Mouse (Mus musculus): ENCODE measurements at regions not wholly inside any gene's neighbourhood (a gene's known extent, or its start where the extent isn't known, plus 50 kb on each side); places are given as distances from the start of the nearest gene placed in this dataset.
A peak's percentile ranks its signal among the peaks of the same experiment; 100 is the strongest.

DNA sequence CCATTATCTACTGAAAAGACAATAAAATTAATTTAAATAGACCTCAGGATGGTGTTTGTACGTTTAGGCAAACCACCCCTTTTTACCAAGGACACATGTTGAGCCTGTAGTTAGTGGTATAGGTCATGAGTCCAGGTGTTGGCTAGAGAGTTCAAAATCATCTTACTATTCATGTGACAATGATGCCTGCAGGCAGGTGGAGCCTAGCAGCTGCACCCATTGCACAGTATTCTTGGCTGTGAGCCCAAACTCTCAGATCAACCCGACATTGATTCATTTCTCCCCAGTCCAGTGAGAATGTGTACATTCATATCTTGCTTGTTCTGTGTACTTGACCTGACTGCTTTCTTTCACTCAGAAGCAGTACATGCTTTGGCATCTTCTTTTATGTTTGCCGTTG is 1677.4 kb upstream of the Gm7489 start:
- 51% methylated on average over 3 of the region's 3 CpGs for WGBS
- TF ChIP-seq EP300 (IDR thresholded peaks at IDR 0.05; ENCODE audit: low read depth) = no peak
- H3K27me3 ChIP-seq (ENCODE audit: control insufficient read depth, insufficient read depth, low read length) = no peaks in the 10 kb centered on the region
- no peak for DNase-seq (ENCODE audit: low spot score)
- ATAC-seq (ENCODE audit: insufficient read depth, low read depth) = no peak
- no peaks in the 10 kb centered on the region for H3K9me3 ChIP-seq (replicated peaks; ENCODE audit: control insufficient read depth, low read length)
- no peak overlapping the region for H3K4me3 ChIP-seq (ENCODE audit: low read depth, low read length)
- no peak overlapping the region for H3K27ac ChIP-seq (ENCODE audit: low read depth)
- no peak overlapping the region for H3K9ac ChIP-seq (replicated peaks; ENCODE audit: low read depth, low read length)
- H3K36me3 ChIP-seq (replicated peaks; ENCODE audit: control insufficient read depth, insufficient read depth, low read length) = no peaks in the 10 kb centered on the region
- H3K4me2 ChIP-seq (ENCODE audit: low read depth, low read length) = no peak overlapping the region
- H3K4me1 ChIP-seq (ENCODE audit: control insufficient read depth, insufficient read depth) = no peaks in the 10 kb centered on the region

DNA sequence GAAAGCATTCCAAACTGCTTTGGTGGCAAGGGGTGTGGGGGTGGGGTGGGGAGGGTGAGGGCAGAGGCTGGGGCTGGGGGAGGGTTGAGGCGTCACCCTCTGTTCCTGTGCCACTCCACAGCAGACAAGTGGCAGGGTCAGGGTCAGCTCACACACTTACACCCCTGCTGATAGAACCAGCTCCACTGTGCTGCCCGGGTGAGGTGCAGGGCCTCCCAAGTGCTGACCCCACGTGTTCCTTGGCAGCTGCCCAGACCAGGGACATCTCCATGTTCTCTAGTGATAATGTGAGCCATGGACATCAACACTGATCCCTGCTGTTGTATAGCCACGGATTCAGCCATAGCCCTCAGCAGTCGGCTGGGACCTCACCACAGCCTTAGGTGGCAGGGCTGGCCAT is 1652.3 kb upstream of the Gm7489 start:
- ATAC-seq (ENCODE audit: insufficient read depth, low read depth) (no peak), DNase-seq (ENCODE audit: low spot score) (no peak)
- TF ChIP-seq EP300 (IDR thresholded peaks at IDR 0.05; ENCODE audit: low read depth) (no peak), CTCF (IDR thresholded peaks at IDR 0.05; ENCODE audit: low read depth) (no peak)
- Histone ChIP-seq H3K36me3 (replicated peaks; ENCODE audit: control insufficient read depth, insufficient read depth, low read length) (no peaks in the 10 kb centered on the region), H3K4me3 (ENCODE audit: low read depth, low read length) (no peak overlapping the region), H3K9me3 (replicated peaks; ENCODE audit: control insufficient read depth, low read length) (no peaks in the 10 kb centered on the region), H3K4me1 (ENCODE audit: control insufficient read depth, insufficient read depth) (no peaks in the 10 kb centered on the region), H3K9ac (replicated peaks; ENCODE audit: low read depth, low read length) (no peak overlapping the region), H3K4me2 (ENCODE audit: low read depth, low read length) (no peak overlapping the region), H3K27me3 (ENCODE audit: control insufficient read depth, insufficient read depth, low read length) (no peaks in the 10 kb centered on the region), H3K27ac (ENCODE audit: low read depth) (no peak overlapping the region)
- 71% methylated on average over 5 of the region's 5 CpGs for WGBS

DNA sequence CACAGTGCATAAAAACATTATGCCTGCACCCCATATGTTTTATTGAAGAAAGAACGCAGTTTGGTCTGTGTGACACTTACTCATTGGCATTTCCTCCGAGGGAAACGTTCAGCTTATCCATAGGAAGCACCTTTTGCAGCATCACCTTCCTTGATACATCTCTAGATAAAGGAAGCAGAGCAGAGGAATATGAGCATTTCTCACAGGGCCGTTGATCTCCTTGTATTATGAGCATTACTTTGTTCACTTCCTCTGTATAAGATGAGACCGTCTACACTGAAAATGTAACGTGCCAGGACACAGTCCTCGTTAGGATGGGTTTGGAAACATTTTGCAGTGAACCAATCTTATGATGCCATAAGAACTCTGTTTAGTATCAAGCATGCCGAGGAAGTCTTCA is 1648.5 kb upstream of the Gm7489 start:
- no peak for TF ChIP-seq CTCF (IDR thresholded peaks at IDR 0.05; ENCODE audit: low read depth)
- no peak for TF ChIP-seq EP300 (IDR thresholded peaks at IDR 0.05; ENCODE audit: low read depth)
- DNase-seq (ENCODE audit: low spot score) = no peak
- Histone ChIP-seq H3K4me3 (ENCODE audit: low read depth, low read length) (no peak overlapping the region), H3K27me3 (ENCODE audit: control insufficient read depth, insufficient read depth, low read length) (no peaks in the 10 kb centered on the region), H3K27ac (ENCODE audit: low read depth) (peak overlapping the region; percentile 30; the same call in 1 of the 2 replicates), H3K9ac (replicated peaks; ENCODE audit: low read depth, low read length) (no peak overlapping the region), H3K36me3 (replicated peaks; ENCODE audit: control insufficient read depth, insufficient read depth, low read length) (no peaks in the 10 kb centered on the region), H3K4me2 (ENCODE audit: low read depth, low read length) (no peak overlapping the region), H3K4me1 (ENCODE audit: control insufficient read depth, insufficient read depth) (no peaks in the 10 kb centered on the region), H3K9me3 (replicated peaks; ENCODE audit: control insufficient read depth, low read length) (no peaks in the 10 kb centered on the region)
- ATAC-seq (ENCODE audit: insufficient read depth, low read depth) = 0 out of 2 replicates have a peak, but pooled peaks have one; percentile 27
- 40% methylated on average over 8 of the region's 8 CpGs for WGBS

DNA sequence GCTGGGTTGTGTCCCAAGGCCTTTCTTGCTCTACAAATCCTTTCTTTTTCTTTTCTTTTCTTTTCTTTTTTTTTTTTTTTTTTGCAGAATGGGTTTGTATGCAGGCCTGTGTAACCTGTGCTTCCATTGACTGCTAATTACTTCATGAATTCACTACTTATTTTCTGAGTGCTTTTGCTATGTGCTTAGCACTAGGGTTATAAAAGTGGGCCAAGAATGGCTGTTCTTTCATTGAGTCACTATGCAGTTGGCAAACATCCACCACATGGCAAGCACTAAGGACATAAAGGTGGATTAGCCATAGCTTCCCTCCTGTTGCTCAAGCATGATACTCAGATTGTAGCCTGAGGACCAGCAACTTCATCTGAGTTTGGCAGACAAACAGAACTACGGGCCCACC is 1641.8 kb upstream of the Gm7489 start:
- Histone ChIP-seq H3K36me3 (replicated peaks; ENCODE audit: control insufficient read depth, insufficient read depth, low read length) (no peaks in the 10 kb centered on the region), H3K9me3 (replicated peaks; ENCODE audit: control insufficient read depth, low read length) (no peaks in the 10 kb centered on the region), H3K4me3 (ENCODE audit: low read depth, low read length) (no peak overlapping the region), H3K27me3 (ENCODE audit: control insufficient read depth, insufficient read depth, low read length) (no peaks in the 10 kb centered on the region), H3K4me1 (ENCODE audit: control insufficient read depth, insufficient read depth) (no peaks in the 10 kb centered on the region), H3K27ac (ENCODE audit: low read depth) (no peak overlapping the region), H3K4me2 (ENCODE audit: low read depth, low read length) (no peak overlapping the region), H3K9ac (replicated peaks; ENCODE audit: low read depth, low read length) (no peak overlapping the region)
- 83% methylated on average over 1 of the region's 1 CpGs for WGBS
- ATAC-seq (ENCODE audit: insufficient read depth, low read depth) = no peak
- no peak for DNase-seq (ENCODE audit: low spot score)
- TF ChIP-seq CTCF (IDR thresholded peaks at IDR 0.05; ENCODE audit: low read depth) (no peak), EP300 (IDR thresholded peaks at IDR 0.05; ENCODE audit: low read depth) (no peak)
